Mouse (Mus musculus) bone marrow, adult 2 months (tissue): ENCODE measurements around the gene Itgb4.
A peak's percentile ranks its signal among the peaks of the same experiment; 100 is the strongest.

ENCODE experiments used
- CTCF ChIP-seq: fragments of 200-500 bp; IDR thresholded peaks from 2 replicates; pipeline ENCODE4 v1.5.1; 2011; ENCODE audit warnings: low read length, control low read depth; ENCODE audit not compliant: control insufficient read depth, insufficient read depth
- POLR2A ChIP-seq: fragments of 200-500 bp; IDR thresholded peaks from 2 replicates; pipeline ENCODE4 v1.6.1; 2011; ENCODE audit warnings: low read depth, mild to moderate bottlenecking, control low read depth, low read length, borderline replicate concordance; ENCODE audit not compliant: control insufficient read depth

DNA sequence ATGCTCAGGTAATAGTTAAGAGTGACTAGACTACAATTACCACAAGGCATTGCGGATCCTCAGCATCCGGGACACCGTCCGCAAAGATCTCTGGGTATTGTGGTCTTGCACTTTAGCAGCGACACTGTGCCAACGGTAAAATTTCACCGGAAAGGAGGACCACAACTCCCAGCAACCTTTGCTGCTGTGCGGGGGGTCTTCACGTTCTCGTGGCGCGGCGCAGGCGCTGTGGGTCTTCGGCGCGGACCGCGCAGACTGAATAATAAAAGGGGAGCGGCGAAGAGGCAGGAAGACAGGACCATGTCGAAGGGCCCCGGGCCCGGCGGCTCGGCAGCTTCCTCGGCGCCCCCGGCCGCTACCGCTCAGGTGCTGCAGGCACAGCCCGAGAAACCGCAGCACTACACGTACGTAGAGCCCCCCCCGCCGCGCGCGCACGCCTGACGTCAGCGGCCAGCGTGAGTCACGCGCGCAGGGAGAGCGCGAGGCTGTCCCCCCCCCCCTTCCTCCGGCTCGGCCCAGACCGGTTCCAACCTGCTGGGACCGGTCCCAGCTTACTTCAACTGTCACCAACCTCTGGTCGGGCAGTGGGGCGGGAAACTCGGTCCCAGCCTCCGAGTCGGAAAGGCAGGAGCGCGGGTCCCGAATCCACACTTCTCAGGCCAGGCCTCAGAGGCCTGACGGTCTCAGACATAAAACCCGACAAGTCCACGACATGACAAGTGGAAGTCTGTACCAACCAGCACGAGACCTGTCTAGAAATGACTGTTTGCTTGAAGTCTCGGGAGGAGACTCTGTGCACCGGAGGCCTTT, 55.8 kb downstream of the Itgb4 start, which contains the start of gene Unk:
- peak; percentile 96 for TF ChIP-seq POLR2A
- no peak for TF ChIP-seq CTCF
